Mouse (Mus musculus): ENCODE measurements around the gene Hnrnpab.

DNA sequence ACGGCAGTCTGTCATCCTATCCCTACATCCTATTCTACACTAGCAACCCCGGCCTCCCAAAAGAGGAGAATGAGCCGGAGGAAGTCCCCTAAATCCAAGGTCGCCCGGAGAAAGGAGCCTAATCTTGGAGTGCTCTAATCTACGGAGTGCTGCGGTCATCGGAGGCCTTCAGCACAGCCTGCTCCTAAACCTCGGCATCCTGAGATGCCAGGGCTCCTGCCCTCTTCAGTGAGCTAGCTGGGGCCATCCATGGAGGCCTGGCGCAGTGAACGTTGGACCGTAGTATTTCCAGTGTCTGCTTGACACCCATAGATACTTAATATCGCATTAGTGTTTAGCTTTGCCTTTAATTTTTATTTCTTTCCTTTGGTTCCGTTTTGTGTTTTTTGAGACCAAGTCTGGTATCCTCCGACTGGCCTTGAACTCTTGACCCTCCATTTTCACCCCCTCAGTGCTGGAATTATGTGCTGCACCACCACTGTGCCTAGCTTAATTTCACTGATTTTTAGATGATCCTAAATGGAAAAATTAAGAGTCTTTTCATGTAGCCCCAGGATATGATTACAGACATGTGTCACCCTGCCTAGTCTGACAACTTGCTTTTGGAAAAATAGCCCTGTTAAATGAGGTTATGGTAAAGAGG is 570 bp upstream of the Hnrnpab start:
- no peak for TF ChIP-seq RCOR1 (conservative IDR thresholded peaks at IDR 0.05; ENCODE audit: low read depth, low read length)
- TF ChIP-seq CHD2 (IDR thresholded peaks at IDR 0.05; ENCODE audit: low read length): no peak
- TF ChIP-seq UBTF (IDR thresholded peaks at IDR 0.05; ENCODE audit: low read depth, low read length): 0 out of 2 replicates have a peak, but pooled peaks have one; percentile 40
- TF ChIP-seq CTCF (conservative IDR thresholded peaks at IDR 0.05 in 1 of 2, IDR thresholded peaks at IDR 0.05 in 1 of 2; ENCODE audit: low read depth in 2 of 2, low read length in 2 of 2): no peak
- TF ChIP-seq GABPA (IDR thresholded peaks at IDR 0.05; ENCODE audit: insufficient replicate concordance, low read depth, low read length): no peak
- TF ChIP-seq E2F4 (IDR thresholded peaks at IDR 0.05; ENCODE audit: insufficient replicate concordance, low read depth, low read length): no peak
- TF ChIP-seq POLR2A (IDR thresholded peaks at IDR 0.05; ENCODE audit: low read depth, low read length): no peak
- TF ChIP-seq MXI1 (IDR thresholded peaks at IDR 0.05; ENCODE audit: low read depth, low read length): no peak
- no peak for TF ChIP-seq EP300 (IDR thresholded peaks at IDR 0.05; ENCODE audit: low read length)
- TF ChIP-seq SMC3 (IDR thresholded peaks at IDR 0.05; ENCODE audit: low read depth, low read length): no peak
